Mouse (Mus musculus): Measurements from ENCODE around the gene Ndufa7.

The Ndufa7 gene

DNA sequence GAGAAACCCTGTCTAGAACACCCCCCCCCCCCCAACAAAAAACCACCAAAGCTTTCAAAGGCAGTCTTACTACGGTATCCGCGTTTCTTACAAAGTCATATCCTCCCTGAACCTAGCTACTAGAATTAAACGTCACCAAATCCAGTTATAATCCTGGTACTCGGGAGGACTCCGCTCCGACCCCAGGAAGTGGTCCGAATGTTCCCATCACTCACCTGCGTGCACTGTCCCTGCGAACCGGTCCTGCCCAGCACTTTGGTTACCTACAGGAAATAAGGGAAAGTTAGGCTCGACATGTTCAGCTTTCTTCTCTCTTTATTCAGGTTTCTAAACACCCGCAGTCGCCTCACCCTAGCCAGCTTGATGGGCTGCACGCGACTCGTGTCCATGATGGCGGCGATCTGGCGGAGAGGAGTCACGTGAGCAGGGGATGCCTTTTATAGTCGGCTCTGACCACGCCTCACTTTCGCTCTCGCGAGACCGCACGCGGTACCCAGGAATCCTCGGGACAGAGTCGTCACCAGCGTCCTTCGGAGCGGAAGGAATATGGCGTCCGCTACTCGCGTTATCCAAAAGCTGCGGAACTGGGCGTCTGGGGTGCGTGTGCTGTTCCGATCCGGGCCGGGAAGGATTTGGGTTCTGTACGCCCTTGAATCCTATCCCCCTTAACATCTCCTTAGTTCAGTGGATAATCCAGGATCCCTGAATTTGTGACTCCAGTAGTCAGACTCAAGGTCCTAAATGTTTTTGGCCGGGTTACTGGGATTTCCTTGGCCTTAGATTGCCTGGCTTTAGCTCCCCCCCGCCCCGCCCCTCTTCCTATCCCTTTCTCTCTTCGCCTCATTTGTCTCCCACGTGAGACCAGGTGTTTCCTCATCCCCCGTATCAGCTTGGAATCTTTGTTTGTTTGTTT, at the start of gene Ndufa7, which contains the start of gene Rps28:
Gene Ndufa7 (plus strand): TSS at position 489 of the 913 bp plus-strand sequence.
Gene Rps28 (minus strand): TSS at position 479 of the 913 bp plus-strand sequence.
- in situ Hi-C loops (cut with MboI, MseI), result no loop called here

DNA sequence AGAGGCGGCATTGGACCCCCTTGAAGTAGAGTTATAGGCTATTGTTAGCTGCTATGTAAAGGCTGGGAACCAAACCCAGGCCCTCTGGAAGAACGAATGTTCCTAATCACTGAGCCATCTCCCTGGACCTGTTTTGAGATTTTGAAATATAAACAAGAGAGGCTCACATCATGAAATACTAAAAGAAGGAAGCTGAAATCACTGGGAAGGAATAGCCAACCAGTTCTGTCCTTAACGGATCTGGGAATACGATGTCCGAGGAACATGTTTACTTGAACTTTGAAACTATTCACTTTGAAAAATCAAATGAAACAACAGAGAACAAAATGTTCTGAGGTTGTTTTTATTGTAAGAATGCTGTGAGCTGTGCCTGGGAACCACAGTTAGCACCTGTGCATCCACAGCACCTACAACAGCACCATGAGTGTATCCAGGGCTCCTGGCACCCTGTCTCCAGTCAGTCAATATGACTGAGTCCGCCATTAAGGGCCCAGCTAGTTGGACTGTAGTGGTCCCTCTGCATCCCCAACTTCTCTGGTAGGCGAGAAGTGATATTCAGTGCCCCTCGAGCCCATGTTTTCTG, 49.7 kb upstream of the Ndufa7 start:
- in situ Hi-C loops (cut with MboI, MseI), result no loop called here

DNA sequence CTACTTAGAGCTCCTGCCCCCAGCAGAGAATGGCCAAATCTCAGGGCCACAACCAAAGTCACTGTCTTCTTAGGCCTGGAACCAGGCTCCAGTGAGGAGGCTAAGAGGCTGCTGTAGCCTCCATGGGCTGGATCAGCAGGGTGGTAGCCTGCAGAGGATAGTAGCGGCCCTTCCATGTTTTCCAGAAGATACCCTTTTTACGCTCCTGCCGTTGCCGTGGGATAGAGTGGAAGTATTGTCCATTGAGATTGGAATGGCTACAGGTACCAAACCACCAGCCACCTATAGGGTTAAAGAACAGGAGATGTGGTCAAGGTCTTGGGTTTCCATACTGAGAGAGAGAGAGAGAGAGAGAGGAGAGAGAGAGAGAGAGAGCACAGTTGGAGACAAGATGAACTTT, 49.1 kb upstream of the Ndufa7 start:
- in situ Hi-C loops (cut with MboI, MseI), result no loop called here

DNA sequence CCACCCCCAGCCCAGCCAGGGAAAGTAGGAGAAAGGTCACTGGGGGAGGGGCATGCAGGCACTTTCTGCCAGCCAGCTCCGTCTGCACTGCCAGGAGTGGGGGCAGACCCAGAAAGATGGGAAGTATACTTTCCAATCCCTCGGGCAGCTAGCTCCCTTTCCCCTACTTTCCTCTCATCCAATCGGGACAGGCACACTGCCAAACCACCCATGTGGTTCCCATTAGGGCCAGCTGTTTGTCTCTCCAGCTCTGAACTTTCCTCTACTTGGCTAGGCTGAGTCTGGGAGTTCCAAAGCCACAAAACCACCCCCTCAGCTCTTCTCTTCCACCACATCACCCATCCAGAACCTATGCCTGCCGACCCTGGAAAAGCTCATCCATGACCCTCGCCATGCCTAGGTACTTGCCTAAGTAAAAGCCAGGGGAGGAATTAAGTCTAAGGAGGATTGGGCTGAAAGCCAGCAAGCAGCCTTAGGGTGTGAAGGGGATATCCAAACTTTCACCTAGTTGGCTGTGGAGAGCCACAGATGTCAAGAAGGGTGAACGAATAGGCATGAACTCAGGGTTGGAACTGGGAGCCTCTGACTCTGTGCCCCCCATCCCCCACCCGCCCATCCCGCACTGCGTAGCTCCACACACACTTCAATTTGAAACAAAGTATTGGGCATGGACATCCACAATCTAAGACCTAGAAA, 45.0 kb upstream of the Ndufa7 start:
- in situ Hi-C loops (cut with MboI, MseI), result no loop called here

DNA sequence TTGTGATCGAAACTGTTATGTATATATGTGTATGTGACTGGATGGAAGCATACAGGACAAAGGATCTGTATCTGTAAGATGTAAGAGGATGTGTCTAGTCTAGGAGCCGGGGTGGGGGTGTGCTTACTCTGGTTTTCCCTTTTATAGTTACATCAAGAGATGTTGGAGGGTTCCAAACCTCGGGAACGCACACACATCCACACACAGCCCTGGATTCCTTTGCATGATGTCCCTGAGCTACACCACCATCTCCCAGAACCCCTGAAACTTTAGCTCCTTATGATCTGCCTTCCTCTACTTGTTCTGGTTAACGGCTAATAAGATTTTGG, 44.4 kb upstream of the Ndufa7 start:
- in situ Hi-C loops (cut with MboI, MseI), result no loop called here

DNA sequence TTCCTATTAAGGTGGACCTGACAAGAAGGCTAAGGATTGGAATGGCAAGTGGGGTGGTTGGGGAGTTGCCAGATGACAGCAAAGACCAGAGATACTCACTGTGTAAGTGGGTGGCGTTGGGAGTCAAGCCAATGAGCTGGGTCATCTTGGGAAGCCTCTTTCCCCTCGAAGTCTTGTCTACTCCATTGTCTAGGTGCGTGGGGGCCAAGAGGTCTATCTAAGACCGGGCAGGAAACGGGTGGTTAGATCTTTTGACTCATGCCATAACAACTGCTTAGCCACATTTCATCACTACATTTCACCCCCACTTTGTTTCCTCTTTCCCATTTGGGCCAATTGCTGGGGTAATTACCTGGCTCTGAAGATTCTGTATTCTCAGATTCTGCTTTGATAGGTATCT, 43.9 kb upstream of the Ndufa7 start:
- in situ Hi-C loops (cut with MboI, MseI), result no loop called here

DNA sequence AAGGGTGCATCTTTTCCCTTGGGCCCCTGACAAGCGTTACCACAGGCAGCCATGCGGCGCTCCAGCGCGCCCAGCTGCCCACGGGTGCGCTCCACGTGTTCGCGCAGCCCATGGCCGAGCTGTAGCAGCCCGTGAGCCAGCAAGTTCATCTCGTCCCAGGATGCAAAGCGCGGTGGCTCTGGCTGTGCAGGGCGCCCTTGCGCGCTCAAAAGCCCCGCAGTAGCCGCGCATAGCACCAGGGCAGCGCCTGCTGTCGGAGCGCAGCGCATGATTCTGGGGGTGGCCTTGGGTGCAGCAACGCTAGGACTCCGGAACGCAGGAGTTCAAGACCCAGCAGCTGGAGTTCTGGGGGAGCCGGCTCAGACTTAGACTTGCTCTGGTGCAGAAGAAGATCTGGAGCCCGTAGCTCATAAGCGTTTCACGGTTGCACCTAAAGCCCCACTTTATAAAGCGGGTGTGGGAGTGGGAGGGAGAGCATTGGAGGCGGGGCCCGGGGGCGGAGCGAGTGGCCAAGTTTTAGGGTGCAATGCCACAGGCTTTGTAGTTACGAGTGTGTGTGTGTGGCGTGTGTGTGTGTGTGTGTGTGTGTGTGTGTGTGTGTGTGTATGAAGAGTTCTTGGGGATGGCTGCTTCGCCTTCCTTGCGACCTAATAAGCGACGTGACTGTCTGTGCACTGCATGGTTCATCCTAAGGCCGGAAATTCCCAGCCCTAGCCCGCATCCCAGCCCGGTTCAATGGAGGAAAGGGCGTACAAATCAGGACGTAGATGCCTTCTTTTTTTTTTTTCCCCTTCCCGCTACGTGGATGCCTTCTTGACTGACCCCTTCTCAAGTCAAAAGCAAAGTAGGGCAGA, 43.0 kb upstream of the Ndufa7 start, which contains the start of gene Angptl4:
Gene Angptl4 (minus strand): TSS at position 707 of the 854 bp plus-strand sequence.
- in situ Hi-C loops (cut with MboI, MseI), result no loop called here

DNA sequence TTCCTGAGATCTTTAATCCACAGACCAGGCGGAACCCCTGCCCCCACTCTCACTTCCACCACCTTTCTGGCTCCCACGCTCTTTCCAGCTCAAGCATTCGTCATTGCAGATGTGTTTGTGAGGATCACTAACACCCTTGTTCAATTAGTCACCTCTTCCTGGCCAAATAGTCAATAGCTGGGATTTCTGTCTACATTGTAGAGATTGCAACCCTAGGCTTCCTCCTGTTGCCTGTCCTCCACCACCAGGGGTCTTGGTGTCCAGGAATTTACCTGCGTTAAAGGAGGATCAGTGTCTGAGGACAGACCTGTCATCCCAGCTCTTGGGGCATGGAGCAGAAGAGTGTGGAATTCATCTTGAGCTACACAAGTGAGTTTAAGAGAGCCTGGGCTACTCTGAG, 42.3 kb upstream of the Ndufa7 start:
- in situ Hi-C loops (cut with MboI, MseI), result no loop called here

DNA sequence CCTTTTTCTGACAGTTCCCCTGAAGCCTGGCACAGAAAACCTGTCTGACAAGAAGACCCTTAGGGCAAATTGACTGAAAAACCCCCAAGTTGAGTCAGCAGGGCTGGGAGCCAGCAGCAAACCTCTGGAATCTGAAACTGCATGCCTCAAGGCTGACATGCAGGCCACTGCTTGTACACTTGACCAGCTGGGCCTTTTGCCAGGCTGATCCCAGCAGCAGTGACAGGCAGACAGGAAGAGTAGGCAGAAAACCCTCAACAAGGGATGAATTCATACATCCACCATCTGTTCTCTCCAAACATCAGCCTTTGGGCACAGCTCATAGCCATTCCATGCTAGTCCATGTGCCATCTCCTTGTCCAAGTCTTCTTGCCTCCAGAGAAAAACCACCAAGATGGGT, 41.0 kb upstream of the Ndufa7 start:
- in situ Hi-C loops (cut with MboI, MseI), result no loop called here

DNA sequence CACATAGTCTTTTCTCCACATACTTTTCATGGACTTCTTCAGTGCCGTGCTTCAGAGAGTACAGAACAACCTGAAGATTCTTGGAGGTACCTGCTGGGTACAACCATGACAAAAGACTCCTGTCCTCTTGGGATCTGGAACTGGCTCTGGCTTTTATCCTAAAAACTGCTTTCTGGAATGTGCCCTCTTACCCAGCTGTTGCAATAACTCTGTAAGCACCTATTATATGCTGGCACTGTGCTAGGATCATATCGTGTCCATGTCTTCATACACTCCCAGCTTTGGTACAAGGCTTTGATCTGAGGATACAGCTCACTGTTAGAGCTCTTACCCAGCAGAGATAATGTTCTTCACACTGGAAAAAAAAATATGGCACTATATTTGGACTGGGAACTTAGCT, 39.4 kb upstream of the Ndufa7 start:
- in situ Hi-C loops (cut with MboI, MseI), result no loop called here

DNA sequence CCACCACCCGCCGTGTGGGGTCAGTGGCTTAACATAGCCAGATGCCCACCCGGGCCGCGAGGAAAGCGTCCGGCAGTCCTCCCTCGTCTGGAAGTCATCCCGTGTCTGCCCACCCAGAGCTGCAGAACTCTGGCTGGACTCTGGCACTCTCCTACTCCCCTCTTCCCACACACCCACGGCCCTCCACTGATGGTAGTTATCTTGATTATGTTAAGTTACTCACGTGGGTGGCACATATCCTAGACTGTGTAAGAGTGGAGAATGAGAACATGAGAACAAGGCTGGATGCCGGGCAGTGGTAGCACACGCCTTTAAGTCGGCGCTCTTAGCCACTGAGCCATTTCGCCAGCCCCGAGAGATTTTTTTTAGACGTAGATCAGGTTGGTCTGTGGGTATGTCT, 38.0 kb upstream of the Ndufa7 start:
- in situ Hi-C loops (cut with MboI, MseI), result no loop called here

DNA sequence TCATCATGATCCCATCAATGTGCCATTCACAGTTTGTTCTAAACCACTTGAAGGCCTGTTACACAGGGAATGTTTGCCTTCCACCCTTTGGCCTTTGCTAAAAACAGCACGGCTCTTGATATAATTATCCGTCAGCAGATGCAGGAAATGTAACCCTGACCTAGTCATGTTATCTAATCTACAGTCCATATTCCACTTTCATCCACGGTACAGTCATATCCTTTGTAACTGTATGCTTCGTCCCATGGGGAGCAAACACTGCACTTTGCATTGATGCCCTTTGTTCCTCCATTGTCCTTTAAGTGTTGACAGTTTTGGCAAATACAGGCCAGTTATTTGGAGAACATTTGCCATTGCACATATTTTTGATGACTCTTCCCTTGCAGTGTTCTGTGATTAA, 35.6 kb upstream of the Ndufa7 start:
- in situ Hi-C loops (cut with MboI, MseI), result no loop called here

DNA sequence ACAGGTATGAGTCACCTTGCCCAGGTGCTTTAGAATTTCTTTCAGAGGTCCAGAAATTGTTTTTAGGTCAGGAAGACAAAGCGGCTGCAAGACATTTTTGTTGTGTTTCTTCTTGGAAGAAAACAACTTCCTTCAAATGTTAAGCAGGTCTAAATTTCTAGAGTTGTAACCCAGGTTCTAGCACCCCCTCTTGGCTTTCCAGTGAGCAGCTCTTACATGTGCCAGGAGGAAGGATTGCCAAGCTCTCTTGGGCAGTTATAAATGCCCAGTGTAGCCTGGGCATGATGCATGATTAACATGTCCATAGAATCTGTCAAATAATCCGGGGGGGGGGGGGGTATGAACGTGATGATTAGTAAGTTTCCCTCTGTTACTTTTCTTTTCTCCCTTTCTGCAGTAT, 26.1 kb upstream of the Ndufa7 start:
- in situ Hi-C loops (cut with MboI, MseI), result no loop called here

DNA sequence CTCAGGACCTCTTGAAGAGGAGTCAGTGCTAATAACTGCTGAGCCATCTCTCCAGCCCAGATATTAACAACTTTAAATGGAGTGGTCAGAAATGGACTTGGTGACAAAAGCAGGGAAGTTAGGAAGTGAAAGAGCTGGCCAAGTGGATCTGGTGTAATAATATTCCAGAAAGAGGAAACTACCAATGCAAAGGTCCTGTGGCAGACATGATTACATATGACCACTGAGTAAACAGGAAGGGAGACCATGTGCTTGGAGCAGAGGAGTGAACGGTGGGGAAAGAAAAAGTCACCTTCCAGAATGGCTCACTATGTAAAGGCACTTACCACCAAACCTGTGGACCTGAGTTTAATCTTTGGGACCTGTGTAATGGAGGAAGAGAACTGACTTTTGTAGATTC, 25.1 kb upstream of the Ndufa7 start:
- in situ Hi-C loops (cut with MboI, MseI), result no loop called here

DNA sequence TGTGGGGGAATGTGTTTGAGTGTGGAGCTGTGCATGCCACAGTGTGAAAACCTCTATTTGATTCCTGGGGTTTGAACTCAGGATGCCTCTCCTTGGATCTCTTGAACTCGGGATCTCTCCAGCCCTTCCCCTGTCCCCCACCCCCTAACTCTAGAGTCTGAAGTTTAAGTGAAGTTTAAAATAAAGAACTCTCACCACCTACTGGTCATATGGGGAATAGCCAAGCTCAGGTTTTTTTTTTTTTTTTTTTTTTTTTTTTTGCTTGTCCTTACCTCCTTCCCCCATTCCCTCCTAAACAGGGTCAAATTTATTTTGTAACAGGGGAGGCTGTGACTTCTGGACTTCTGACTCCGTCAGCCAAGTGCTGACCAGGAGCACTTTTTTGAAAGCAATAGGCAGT, 22.2 kb upstream of the Ndufa7 start:
- in situ Hi-C loops (cut with MboI, MseI), result no loop called here

DNA sequence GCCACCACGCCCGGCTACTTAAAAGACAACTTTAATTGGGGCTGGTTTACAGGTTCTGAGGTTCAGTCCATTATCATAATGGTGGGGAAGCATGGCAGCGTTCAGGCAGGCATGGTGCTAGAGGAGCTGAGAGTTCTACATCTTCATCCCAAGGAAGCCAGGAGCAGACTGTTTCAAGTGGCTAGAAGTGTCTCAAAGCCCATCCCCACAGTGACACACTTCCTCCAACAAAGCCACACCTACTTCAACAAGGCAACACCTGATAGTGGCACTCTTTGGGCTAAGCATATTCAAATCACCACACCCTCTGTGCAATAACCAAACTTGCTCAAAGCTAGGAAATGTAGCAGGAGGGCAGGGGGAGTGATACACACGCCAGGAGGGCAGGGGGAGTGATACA, 20.2 kb upstream of the Ndufa7 start:
- in situ Hi-C loops (cut with MboI, MseI), result no loop called here

DNA sequence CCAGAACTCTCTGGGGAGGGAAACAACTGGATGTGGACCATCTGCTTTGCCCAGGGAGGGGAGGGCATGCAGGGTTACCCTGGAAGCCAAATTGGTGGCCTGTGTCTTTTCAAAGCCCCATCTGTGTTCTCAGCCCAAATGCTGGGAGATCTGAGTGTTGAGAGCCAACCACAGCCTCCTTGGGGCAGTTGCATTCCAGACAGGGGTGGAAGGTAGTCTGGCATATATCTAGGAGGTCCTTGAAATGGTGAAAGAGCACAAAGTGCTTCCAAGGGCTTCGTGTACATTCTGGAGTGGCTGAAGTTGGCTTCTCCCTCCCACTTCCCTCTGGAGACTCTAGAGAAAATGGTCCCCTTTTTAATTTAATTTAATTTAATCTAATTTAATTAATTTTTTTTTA, 19.6 kb upstream of the Ndufa7 start:
- in situ Hi-C loops (cut with MboI, MseI), result no loop called here

DNA sequence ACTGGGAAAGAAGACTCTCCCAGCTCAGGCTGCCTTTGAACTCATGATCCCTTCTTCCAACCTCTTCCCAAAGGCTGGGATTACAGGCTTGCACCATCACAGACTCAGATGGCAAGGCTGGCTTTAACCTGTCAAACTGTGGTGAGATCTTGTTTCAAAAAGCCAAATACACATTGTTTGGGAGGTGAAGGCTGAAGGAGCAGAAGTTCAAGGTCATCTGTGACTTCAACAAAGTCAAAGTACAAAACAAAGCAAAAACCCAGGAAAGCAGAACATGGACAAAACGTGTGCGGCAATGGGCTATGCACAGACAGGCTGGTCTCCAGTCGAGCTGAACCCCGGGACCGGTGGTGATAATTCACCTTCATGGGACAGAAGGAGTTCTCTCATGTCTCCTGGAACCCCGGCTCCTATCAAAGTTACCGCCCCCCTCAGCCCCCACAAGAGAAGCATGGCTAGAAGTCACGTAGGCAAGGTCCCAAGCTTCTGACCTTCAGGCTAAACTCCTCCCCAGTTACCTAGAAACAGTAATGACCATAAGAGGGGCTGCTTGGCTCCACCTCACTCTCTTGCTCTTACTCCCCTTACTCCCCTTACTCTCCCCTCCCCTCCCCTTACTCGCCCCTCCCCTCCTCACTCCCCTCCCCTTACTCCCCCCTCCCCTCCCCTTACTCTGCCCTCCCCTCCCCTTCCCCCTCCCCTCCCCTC, 17.0 kb upstream of the Ndufa7 start:
- in situ Hi-C loops (cut with MboI, MseI), result no loop called here

DNA sequence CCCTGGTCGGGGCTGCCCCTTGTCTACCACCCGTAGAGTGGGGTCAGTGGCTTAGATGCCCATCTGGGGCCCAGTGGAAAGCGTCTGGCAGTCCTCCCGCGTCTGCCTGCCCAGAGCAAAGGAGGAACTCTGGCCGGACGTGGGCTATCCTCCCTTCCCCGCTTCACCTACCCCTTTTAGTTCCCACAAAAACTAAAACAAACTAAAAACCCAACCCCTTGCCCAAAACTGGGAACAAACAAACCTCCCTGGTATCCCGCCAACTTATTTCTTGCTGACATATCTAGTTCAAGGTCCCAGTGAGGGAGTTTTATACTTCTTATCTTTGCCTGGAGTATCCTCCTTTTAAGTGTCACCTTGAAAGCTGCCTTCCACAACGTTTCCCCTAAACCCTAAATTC, 16.2 kb upstream of the Ndufa7 start:
- in situ Hi-C loops (cut with MboI, MseI), result no loop called here

DNA sequence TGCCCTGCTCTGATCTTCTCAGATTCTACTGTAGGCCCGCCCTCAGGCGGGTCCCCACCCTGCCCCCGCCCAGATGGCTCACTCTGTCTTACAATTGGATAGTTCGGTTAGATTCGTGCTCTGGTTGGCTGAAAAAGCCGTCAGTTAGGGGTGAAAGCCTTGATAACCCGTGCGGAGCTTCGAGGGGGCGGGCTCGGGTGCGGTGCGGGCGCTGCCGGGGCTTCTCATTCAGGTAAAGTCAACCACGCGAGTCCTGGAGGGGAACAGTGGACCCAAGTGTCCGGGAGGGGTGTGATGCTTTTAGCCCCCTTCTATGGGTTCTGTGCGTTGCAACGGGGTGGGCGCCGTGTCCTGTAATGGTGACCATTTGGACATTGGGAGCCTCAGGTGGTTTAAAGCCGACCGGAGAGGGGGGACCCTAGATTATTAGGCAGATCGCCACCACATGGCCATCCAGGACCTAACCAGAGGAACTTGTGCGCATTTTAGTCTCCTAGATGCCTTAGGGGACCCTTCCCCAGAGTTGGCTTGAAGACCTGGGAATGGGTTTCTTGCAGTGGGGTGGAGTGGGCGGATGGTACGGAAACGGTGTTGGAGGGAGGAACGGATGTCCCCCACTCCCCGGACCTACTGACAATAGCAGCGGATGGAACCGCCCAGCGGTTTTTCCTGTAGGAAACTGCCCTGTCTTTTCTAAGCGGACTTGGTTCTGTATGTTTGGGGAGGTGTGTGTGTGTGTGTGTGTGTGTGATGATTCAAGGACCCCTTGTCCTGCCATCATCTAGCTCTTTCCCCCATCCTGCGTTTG, 13.8 kb upstream of the Ndufa7 start, which contains the start of gene Kank3:
Gene Kank3 (plus strand): TSS at position 186 of the 808 bp plus-strand sequence.
- in situ Hi-C loops (cut with MboI, MseI), result loop anchor here (5.0 kb wide), 1 partner anchor 123 kb away; the partner anchor contains the start of gene Hnrnpm
